Mouse (Mus musculus) limb, embryonic 11.5 days (tissue): ENCODE measurements around the gene Ptpn14. TPM values are rescaled to one million over a fixed set of nuclear protein-coding genes. Genes with fewer than 3 reads are reported as not detected.

Source experiments
- ATAC-seq: fragments of 200-750 bp; cut with Nextera tagmentation; 2 replicates; pipeline ENCODE4 v1.8.0; 2017; ENCODE audit warnings: low read depth; ENCODE audit not compliant: insufficient number of reproducible peaks, low FRiP score, low TSS enrichment
- DNase-seq: peaks from one replicate; pipeline ENCODE4 v3.0.0-alpha.2; 2015; ENCODE audit warnings: low spot score
- H3K27ac ChIP-seq: fragments of 300-500 bp; sonication (generic); replicated peaks from 2 replicates; pipeline ENCODE4 v1.5.1; 2014; ENCODE audit warnings: low read depth, mild to moderate bottlenecking, low read length
- H3K27me3 ChIP-seq: fragments of 300-500 bp; sonication (generic); 2 replicates; pipeline ENCODE4 v1.6.1; 2014; ENCODE audit warnings: mild to moderate bottlenecking, low read length, mixed read lengths; ENCODE audit not compliant: control insufficient read depth, insufficient read depth
- H3K36me3 ChIP-seq: fragments of 300-500 bp; sonication (generic); 2 replicates; pipeline ENCODE4 v1.6.1; 2014; ENCODE audit warnings: mild to moderate bottlenecking, low read length, moderate library complexity, mixed read lengths; ENCODE audit not compliant: control insufficient read depth, insufficient read depth
- H3K4me1 ChIP-seq: fragments of 300-500 bp; sonication (generic); 2 replicates; pipeline ENCODE4 v1.6.1; 2014; ENCODE audit warnings: low read length, mixed read lengths; ENCODE audit not compliant: control insufficient read depth, insufficient read depth
- H3K4me2 ChIP-seq: fragments of 300-500 bp; sonication (generic); 2 replicates; pipeline ENCODE4 v1.6.1; 2014; ENCODE audit warnings: low read depth, mild to moderate bottlenecking, moderate library complexity; ENCODE audit not compliant: severe bottlenecking
- H3K4me3 ChIP-seq: fragments of 300-500 bp; sonication (generic); 2 replicates; pipeline ENCODE4 v1.5.1; 2014; ENCODE audit warnings: low read depth, low read length
- H3K9ac ChIP-seq: fragments of 300-500 bp; sonication (generic); 2 replicates; pipeline ENCODE4 v1.6.1; 2014; ENCODE audit warnings: mild to moderate bottlenecking, low read length
- H3K9me3 ChIP-seq: fragments of 300-500 bp; sonication (generic); 2 replicates; pipeline ENCODE4 v1.6.1; 2016; ENCODE audit warnings: low read length; ENCODE audit not compliant: control insufficient read depth
- WGBS: fragments of 180-500 bp; shearing (Covaris S2); extraction: QIAGEN DNeasy Blood & Tissue Kit; methylation state at CpG from one replicate; pipeline ENCODE4 v1.1.7; 2014; 5-methylcytosine and 5-hydroxymethylcytosine counted together
- polyA plus RNA-seq: library from polyadenylated mRNA; unstranded; fragments of >200 nt; fragmentation: Nextera tagmentation; extraction: Ambion mirVana; gene quantifications from 2 replicates; pipeline ENCODE4 v1.2.1, GENCODE M21; 2014

The Ptpn14 gene
- polyA plus RNA-seq, 1 experiment from 2014 or later: 8.8 TPM

DNA sequence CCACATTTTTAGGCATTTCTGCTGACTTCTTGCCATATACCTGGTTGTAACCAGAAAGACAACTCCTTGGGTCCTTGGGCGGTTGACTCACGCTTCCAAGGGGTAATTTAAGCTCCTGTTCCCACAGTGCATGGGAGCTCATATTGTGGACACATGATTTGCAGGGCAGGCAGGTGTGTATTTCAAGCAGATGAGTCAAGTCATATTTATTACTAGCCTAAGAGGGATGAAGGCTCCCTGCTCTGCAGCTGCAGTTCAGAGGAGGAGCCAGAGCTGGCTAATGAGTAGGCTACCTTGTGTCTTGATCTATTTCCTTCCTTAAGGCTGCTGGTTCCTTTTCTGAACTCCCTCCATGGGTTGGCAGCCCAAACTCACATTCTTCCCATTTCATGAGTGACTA is 83.7 kb downstream of the Ptpn14 start:
- H3K4me3 ChIP-seq: no peak overlapping the region
- H3K9ac ChIP-seq: no peak overlapping the region
- H3K27me3 ChIP-seq: no peaks in the 10 kb centered on the region
- no peaks in the 10 kb centered on the region for H3K4me1 ChIP-seq
- DNase-seq: no peak
- 70% methylated on average over 2 of the region's 2 CpGs for WGBS
- no peaks in the 10 kb centered on the region for H3K9me3 ChIP-seq
- ATAC-seq: no peak
- no peak overlapping the region for H3K27ac ChIP-seq
- no peak overlapping the region for H3K4me2 ChIP-seq
- H3K36me3 ChIP-seq: no peaks in the 10 kb centered on the region

DNA sequence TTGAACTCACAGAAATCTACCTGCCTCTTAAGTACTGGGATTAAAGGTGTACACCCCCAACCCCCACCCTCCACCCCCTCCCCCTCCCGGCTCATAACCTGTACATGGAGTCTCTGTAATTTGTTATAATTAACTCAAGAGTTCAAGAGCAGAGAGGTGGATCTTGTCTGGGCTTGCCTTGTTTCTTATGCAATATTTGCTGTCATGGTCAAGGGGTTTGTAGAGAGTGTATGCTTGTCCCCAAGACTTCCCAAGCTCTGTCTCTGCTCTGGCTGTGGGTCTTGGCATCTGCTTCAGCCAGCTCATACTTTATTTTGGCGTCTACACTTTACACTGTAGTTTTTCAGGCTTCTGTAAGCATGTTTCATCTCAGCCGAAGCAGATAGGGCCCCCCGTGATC is 86.3 kb downstream of the Ptpn14 start:
- 86% methylated on average over 4 of the region's 4 CpGs for WGBS
- no peak overlapping the region for H3K4me3 ChIP-seq
- no peak for ATAC-seq
- no peak overlapping the region for H3K27ac ChIP-seq
- no peaks in the 10 kb centered on the region for H3K9me3 ChIP-seq
- no peak for DNase-seq
- no peaks in the 10 kb centered on the region for H3K27me3 ChIP-seq
- no peaks in the 10 kb centered on the region for H3K4me1 ChIP-seq
- H3K9ac ChIP-seq: no peak overlapping the region
- H3K4me2 ChIP-seq: no peak overlapping the region
- H3K36me3 ChIP-seq: no peaks in the 10 kb centered on the region

DNA sequence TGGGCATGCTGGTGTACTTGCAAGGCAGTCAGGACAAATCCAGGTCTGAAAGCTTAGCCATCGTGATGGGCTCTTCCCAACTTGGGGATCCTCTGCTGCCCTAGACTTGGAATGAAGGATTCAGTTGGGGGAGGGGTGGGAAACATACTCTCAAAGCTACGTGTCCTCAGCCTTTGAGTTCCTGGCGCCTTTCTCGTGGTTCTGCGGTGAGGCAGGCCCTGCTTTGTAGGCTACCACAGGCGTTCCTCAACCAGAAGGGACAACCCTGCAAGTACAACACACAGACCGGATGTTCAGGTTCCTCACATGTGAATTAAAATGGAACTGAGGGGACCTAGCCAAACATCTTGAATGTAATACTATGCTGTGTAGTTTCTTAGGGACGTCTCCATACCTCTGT is 89.0 kb downstream of the Ptpn14 start:
- H3K4me1 ChIP-seq: 0 out of 2 replicates have a peak, but pooled peaks cover 2% of the 10 kb centered on the region
- ATAC-seq (no peak), DNase-seq (no peak)
- no peak overlapping the region for H3K9ac ChIP-seq
- H3K27me3 ChIP-seq: no peaks in the 10 kb centered on the region
- H3K4me2 ChIP-seq: no peak overlapping the region
- no peak overlapping the region for H3K4me3 ChIP-seq
- no peaks in the 10 kb centered on the region for H3K9me3 ChIP-seq
- H3K36me3 ChIP-seq: no peaks in the 10 kb centered on the region
- 90% methylated on average over 8 of the region's 8 CpGs for WGBS
- H3K27ac ChIP-seq: no peak overlapping the region

DNA sequence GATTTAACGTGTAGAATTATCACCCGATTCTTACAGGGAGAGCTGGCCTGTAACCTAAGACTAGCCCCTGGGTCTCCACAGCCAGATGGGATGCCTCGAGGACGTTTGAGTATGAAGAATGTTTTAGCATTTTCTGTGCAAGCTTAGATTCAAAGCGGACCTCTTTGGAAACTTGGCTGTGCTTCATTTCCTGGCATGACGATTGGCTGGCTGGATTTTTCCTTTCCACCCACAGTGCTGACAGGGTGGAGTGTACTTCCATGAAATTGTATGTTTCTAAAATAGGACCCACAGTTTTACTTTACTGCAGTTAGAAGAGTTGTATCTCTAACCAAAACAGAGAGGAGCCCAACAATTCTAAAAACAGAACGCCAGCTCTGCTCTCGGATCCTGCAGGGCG is 89.7 kb downstream of the Ptpn14 start:
- ATAC-seq (no peak), DNase-seq (no peak)
- WGBS: 88% methylated on average over 9 of the region's 9 CpGs
- H3K27ac ChIP-seq: no peak overlapping the region
- no peak overlapping the region for H3K4me3 ChIP-seq
- H3K4me1 ChIP-seq: 0 out of 2 replicates have a peak, but pooled peaks cover 2% of the 10 kb centered on the region
- H3K9me3 ChIP-seq: no peaks in the 10 kb centered on the region
- H3K36me3 ChIP-seq: no peaks in the 10 kb centered on the region
- H3K9ac ChIP-seq: no peak overlapping the region
- H3K4me2 ChIP-seq: no peak overlapping the region
- no peaks in the 10 kb centered on the region for H3K27me3 ChIP-seq

DNA sequence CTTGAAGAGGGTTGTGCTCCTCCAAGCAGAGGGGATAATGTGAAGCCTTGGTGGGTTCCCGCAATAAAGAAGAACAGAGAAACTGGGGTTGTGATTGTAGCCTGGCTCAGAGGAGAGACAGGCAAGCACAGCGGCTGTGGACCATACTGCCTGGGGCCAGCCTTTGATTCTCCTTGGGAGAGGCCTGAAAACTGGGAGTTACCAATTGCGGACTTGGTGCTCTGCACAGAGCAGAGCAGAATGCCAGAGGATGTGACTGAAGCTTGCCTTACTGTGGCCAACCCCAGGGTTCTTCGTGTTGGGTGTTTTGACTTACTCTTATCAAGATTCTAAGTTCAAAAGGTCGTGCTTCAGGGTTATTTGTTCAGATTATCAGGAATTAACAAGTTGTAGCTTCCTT is 92.0 kb downstream of the Ptpn14 start:
- Histone ChIP-seq H3K27me3 (no peaks in the 10 kb centered on the region), H3K9ac (no peak overlapping the region), H3K4me2 (no peak overlapping the region), H3K4me1 (0 out of 2 replicates have a peak, but pooled peaks cover 2% of the 10 kb centered on the region), H3K27ac (no peak overlapping the region), H3K9me3 (0 out of 2 replicates have a peak, but pooled peaks cover 2% of the 10 kb centered on the region), H3K4me3 (no peak overlapping the region), H3K36me3 (no peaks in the 10 kb centered on the region; the same call in 1 of the 2 replicates)
- WGBS: 60% methylated on average over 5 of the region's 5 CpGs
- no peak for ATAC-seq
- DNase-seq: no peak

DNA sequence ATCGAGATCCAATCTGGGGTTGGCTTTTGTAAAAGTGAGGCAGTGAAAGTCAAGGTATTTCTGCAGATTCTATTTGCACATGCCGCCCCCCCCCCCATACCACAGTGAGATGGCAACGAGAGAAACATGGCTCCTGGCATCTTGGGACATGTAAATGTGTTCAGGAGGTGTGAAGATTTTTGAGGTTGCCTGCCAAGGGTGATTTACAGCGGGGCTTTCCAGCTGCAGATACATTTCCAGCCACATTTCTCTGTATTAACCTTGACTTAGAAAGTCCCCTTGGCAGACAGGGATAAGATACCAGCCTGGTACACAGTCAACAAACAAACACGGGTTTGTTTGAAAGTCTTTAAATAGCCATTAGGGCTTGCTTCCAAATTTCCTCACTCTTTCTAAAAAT is 96.4 kb downstream of the Ptpn14 start:
- DNase-seq (no peak), ATAC-seq (no peak)
- 80% methylated on average over 5 of the region's 5 CpGs for WGBS
- 0 out of 2 replicates have a peak, but pooled peaks cover 2% of the 10 kb centered on the region for H3K4me1 ChIP-seq
- no peak overlapping the region for H3K9ac ChIP-seq
- H3K4me2 ChIP-seq: no peak overlapping the region
- H3K27me3 ChIP-seq: no peaks in the 10 kb centered on the region
- no peak overlapping the region for H3K27ac ChIP-seq
- 0 out of 2 replicates have a peak, but pooled peaks cover 2% of the 10 kb centered on the region for H3K9me3 ChIP-seq
- H3K36me3 ChIP-seq: no peaks in the 10 kb centered on the region; the same call in 1 of the 2 replicates
- no peak overlapping the region for H3K4me3 ChIP-seq

DNA sequence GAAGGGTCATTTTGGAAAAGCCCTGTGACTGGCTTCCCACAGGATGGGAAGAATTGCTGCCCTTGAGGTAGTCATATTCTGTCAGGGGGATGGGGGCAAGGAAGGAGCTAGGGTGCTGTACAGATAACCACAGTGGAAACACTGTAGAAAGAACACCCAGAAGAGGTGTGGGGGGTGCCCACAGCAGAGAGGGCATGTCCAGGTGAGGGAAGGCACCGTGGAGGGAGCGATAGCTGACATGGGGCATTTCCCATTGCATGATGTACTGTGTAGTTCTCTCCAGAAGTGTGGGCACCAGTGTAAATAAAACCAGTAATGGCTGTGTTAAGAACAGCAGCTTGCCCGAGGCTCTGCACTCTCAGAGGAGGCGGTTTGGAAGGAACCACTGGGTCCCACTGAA is 102.3 kb downstream of the Ptpn14 start:
- Histone ChIP-seq H3K9me3 (no peaks in the 10 kb centered on the region), H3K4me2 (no peak overlapping the region), H3K4me1 (peaks cover 10% of the 10 kb centered on the region), H3K27me3 (no peaks in the 10 kb centered on the region), H3K4me3 (no peak overlapping the region), H3K27ac (no peak overlapping the region), H3K9ac (no peak overlapping the region), H3K36me3 (no peaks in the 10 kb centered on the region)
- ATAC-seq (no peak), DNase-seq (no peak)
- 39% methylated on average over 4 of the region's 4 CpGs for WGBS

DNA sequence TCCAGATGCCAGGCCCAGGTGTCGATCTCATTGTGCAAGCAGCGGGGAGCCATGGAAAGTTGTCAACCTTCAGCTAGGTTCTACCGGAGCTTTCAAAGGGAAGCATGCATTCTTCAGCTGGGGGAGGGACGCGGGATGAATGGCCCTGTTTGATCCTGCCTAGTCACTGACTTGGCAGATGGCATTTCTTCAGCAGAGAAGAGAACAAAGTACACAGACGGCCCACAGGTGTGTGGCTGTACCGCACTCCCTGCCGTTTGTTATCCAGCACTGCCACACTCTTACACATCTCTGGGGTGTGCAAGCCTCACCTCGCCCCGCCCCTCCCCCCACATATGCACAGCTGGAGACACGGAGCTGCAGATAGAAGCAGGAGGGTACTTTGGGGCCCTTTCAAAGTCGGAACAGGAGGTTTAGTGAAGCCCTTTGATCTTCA is 102.7 kb downstream of the Ptpn14 start:
- H3K36me3 ChIP-seq: no peaks in the 10 kb centered on the region

DNA sequence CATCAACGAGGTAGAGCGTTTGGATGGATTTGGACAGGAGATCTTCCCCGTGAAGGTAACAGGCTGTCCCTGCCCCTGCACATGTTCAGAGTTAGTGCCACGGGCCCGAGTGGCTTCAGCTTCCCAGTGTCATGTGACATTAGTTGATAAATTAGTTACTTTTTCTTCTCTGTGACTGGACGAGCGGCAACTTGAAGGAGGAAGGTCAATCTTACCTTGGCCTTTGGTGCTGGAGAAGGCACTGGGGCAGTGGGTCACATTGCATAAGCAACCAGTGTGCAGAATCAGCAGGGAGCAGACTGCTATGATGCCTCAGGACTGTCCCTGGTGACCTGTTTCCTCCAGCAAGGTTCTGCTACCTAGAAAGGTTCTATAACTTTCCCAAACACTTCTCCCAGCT is 105.3 kb downstream of the Ptpn14 start:
- H3K4me3 ChIP-seq: no peak overlapping the region
- peaks cover 10% of the 10 kb centered on the region for H3K4me1 ChIP-seq
- H3K27ac ChIP-seq: no peak overlapping the region
- H3K27me3 ChIP-seq: no peaks in the 10 kb centered on the region
- no peaks in the 10 kb centered on the region for H3K9me3 ChIP-seq
- ATAC-seq (no peak), DNase-seq (no peak)
- 70% methylated on average over 7 of the region's 7 CpGs for WGBS
- no peak overlapping the region for H3K9ac ChIP-seq
- no peak overlapping the region for H3K4me2 ChIP-seq
- no peaks in the 10 kb centered on the region for H3K36me3 ChIP-seq

More for the DNA sequence above, 102.7 kb downstream of the Ptpn14 start:
- no peak overlapping the region for H3K27ac ChIP-seq
- no peak overlapping the region for H3K4me2 ChIP-seq
- DNase-seq: peak; percentile 45
- ATAC-seq: peak; percentile 53; the same call in 1 of the 2 replicates
- H3K9me3 ChIP-seq: no peaks in the 10 kb centered on the region
- 7% methylated on average over 12 of the region's 12 CpGs for WGBS
- no peaks in the 10 kb centered on the region for H3K27me3 ChIP-seq
- H3K4me1 ChIP-seq: peaks cover 10% of the 10 kb centered on the region
- no peak overlapping the region for H3K9ac ChIP-seq
- H3K4me3 ChIP-seq: no peak overlapping the region
